Mouse (Mus musculus) heart, postnatal 14 days (tissue): ENCODE data around the gene Rbm6. TPM values are rescaled to one million over a fixed set of nuclear protein-coding genes. Genes with fewer than 3 reads are reported as not detected.

Experiments used
- DNase-seq, 2 experiments: peaks; one replicate each; pipeline ENCODE4 v3.0.0; 2021 to 2022
- intact Hi-C: fragments of 180-260 bp; cut with DNase I; formaldehyde crosslinking; loops from one replicate; pipeline ENCODE4 v1.15.1; 2025
- long read RNA-seq, 2 experiments: library from polyadenylated mRNA; stranded (forward); transcript quantifications; one replicate each; pipeline ENCODE4 v2.0.0; 2021
- total RNA-seq, 2 experiments: library from RNA; stranded (reverse); gene quantifications; 2 replicates each; pipeline ENCODE4 v1.2.3; 2021

Gene Rbm6
- total RNA-seq: 10 to 100 TPM; 33.1 to 35.1 TPM
- long read RNA-seq, experiment 1, transcript Rbm6-201 (21 exons, 3,999 nt): minor isoform, 5 of 37 reads
- long read RNA-seq, experiment 1, transcript Rbm6-207 (21 exons, 3,716 nt): major isoform, 17 of 37 reads
- long read RNA-seq, experiment 1, partial matches to known transcripts: 5 of 37 reads
- long read RNA-seq, experiment 1, other reads (novel, unspliced or antisense): 10 of 37 reads
- long read RNA-seq, experiment 2, transcript Rbm6-201 (21 exons, 3,999 nt): minor isoform, 6 of 24 reads
- long read RNA-seq, experiment 2, transcript Rbm6-207 (21 exons, 3,716 nt): major isoform, 9 of 24 reads
- long read RNA-seq, experiment 2, partial matches to known transcripts: 1 of 24 reads
- long read RNA-seq, experiment 2, other reads (novel, unspliced or antisense): 8 of 24 reads

DNA sequence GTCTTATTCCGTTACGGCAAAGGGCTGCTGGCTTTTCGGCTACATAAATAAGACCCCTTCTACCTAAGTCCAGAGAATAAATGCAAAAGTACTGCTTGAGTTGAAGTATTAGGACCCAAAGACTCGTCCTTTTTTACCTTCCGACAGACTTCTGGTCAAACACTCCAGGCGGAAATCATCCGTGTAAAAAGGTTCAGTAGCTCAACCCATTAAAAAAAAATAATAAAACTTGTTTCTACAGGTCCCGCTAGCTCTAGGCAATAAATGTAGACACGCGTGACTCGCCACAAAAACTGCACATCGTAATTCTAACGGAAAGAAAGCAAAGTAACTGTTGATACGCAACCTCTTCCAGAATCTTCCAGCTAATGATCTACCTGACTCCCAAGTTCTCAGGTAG is at the start of gene Rbm6:
Rbm6 (minus strand) TSS at position 101 of the 400 bp plus-strand sequence.
- DNase-seq: no peak
- intact Hi-C loops: no loop called here

DNA sequence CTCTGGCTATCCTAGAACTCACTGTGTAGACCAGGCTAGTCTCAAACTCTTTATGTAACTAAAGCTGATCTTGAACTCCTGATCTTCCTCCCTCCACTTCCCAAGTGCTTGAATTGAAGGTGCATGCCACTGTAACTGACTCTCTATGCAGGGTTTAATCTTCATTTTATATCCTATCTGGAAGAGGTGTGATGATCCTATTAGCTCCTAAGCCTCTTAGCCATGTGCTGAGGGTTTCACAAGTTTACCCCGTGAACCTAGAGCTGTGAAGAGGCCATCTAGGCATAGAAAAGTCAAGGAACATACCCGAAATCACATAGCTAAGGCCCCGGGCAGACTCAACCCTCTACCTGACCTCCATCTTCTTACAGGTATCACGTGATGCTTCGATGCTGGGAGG is 46.4 kb upstream of the Rbm6 start:
- intact Hi-C loops: no loop called here
- DNase-seq: no peak

DNA sequence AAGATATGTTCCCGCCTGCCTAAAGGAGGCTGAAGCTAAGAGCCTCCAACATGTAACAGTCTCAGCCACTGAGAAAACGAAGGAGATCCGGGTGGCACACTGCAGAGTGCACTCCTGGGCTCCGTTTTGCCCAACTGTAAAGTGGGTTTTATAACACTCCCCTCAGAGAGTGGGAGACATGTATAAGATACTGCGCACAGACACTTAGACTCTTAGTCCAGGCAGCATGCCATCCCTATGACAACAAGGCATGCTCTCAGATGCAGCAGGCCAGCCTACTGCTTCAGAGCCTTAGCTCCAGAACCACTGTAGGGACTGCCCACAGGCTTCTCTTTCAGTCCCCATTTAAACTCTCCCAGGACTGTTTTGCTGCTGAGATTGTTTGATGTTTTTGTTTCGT is 45.8 kb upstream of the Rbm6 start:
- intact Hi-C loops: no loop called here
- DNase-seq: no peak

DNA sequence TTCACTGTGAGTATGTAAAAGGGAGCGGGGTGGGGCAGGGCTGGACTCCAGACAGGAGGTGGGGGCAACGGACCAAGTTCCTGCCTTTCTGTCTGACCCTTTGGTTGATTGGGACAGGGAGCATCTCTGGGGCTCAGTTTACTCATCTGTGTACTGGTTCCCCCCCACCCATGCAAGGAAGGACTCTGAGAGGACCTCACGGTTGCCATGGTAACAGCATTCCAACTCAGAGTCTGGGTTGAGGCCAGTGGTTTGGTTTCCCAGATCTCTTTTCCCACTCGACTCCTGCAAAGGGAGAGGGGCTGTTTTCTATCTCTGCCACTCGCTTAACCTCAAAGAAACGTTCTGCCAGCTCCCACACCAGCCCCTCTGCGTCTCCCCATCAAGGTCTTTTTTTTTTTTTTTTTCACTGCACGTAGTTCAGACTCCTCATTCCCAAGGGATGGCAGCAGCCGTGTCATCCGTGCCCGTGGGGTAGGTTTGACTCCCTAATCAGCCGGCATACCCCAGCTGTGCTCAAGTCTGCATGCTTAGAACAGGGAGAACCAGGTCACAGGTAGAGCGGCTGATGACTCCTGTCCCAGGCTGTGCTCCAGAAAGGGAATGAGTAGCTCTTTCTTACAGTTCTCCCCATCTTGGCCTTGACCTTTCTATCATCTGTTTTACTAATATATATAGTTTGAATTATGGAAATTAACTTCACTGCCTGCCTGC is 45.0 kb upstream of the Rbm6 start:
- intact Hi-C loops: no loop called here
- no peak for DNase-seq

DNA sequence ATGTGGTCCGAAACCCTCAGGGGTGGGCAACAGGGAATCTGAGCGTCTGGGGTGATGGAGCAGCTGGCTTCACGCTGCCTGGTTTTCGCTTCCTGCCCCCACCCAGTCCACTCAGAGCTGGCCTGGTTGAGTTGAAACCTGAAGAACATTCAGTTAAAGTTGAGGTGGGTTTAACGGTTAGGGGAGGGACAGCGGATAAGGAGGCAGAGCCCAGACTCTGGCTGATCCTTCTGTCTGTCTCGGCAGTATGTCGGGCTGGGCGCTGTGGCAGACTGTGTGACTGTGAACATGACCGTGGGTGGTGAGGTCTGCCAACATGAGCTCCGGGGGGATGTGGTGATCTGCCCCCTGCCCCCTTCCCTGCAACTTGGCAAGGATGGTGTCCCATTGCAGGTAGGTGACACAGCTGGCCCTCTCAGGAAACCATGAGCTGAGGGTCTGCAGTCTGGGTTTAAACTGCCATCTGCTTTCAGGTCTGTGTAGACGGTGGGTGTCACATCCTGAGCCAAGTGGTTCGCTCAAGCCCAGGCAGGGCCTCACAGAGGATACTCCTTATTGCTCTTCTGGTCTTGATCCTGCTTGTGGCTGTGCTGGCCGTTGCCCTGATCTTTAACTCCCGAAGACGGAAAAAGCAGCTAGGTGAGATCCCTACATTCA is 41.9 kb upstream of the Rbm6 start:
- intact Hi-C loops: no loop called here
- no peak for DNase-seq

DNA sequence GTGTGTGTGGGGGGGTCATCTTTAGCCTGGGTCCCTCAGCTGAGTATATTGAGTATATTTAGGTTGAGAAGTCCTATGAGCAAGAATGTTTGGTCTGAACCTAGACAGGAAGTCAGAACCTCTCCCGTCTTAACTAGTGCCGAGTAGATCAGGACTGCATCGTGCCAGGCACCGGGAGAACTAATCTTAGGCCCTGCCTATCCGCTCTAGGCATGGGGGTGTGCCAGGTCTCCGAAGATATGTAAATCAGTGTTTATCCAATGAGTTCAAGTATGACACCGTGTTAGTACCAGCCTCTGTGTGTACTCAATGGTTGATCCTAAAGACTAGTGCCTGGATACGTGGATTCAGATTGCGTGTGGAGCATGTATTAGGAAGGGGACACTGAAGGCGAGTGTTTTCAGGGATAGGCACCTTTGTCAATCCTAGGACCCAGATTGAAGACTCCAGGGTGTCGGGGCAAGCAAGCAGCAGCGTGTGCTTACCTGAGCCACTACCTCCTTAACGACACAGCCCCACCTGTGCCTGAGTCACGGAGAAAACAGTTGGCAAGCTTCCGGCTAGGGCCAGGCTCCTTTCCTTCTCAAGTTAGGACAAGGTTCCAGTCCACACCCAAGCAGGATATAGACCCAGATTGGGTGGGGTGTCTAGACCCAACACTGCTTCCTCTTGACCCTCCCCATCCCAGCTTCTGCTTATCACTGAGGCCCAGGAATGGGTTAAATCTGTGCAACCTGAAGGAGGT is 37.2 kb upstream of the Rbm6 start:
- DNase-seq: no peak
- intact Hi-C loops: no loop called here

DNA sequence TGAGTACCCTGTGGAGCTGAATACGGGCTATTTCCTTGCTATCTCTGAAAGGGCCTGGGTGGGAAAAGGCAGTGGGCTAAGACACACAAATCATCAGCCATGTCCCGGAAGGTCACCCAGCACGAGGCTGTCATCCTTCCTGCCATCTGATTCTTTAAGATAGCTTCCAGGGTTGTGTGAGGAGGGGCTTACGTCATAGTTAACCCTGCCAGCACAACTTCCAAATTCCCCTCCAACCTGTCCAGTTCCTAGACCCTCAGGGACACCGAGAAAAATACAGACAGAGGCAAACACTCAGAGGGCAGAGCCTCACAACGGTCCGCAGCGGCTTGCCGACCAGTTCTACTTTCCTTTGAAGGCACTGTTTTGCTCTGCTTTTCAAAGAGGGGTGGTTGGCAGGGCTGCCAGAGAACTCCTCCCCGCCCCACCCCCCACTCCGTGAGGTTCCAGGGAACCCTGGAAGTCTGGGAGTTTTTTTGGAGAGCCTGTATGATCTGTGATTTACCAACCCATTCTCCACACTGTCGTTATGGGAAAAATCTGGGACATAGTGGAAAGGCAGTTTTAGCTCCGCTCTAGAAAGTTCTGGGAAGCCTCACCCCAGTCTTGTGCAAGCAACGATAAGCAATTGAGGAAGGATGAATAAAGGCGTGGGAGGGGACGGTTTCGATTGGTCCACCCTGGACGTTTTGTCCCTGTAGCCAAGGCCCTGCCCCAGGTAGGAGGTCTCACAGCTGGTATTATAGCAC is 35.5 kb upstream of the Rbm6 start:
- peak in 1 of 2 experiments; percentile 44 for DNase-seq
- intact Hi-C loops: loop anchor here (10.0 kb wide), 1 partner anchor 386 kb away; the partner anchor contains the start of genes Amt and Nicn1

DNA sequence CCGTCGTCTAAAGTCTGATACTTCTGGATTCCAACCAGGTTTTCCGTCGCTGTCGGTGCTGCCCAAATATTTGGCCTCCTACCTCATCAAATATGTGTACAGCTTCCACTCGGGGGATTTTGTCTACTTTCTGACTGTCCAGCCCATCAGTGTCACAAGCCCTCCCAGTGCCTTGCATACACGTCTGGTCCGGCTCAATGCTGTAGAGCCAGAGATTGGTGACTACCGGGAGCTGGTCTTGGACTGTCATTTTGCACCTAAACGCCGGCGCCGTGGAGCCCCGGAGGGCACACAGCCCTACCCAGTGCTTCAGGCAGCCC is 34.7 kb upstream of the Rbm6 start:
- DNase-seq: peak in 1 of 2 experiments; percentile 19
- intact Hi-C loops: loop anchor here (2.0 to 10.0 kb wide), 2 partner anchors 43 to 387 kb away; partner anchors contain the start of genes Amt, Nicn1 and Traip

DNA sequence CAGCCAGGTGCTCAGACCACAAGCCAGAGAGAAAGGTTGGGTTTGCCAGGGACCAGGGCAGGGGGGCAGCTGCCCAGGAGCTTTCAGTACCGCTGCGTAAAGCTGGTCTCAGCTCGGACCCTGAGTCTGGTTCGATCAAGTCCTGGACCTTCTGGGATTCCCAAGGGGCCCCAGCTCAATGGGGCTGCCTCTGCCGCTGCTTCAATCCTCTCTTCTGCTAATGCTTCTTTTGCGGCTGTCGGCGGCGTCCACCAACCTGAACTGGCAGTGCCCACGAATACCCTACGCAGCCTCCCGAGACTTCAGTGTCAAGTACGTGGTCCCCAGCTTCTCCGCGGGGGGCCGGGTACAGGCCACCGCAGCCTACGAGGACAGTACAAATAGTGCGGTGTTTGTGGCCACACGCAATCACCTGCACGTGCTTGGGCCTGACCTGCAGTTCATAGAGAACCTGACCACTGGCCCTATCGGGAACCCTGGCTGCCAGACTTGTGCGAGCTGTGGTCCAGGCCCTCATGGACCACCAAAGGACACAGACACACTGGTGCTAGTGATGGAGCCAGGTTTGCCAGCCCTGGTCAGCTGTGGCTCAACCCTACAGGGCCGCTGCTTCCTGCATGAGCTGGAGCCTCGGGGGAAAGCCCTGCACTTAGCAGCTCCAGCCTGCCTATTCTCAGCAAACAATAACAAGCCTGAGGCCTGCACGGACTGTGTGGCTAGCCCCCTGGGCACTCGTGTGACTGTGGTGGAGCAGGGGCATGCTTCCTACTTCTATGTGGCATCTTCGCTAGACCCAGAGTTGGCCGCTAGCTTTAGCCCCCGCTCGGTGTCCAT is 34.1 kb upstream of the Rbm6 start:
- peak in 1 of 2 experiments; percentile 19 for DNase-seq
- intact Hi-C loops: loop anchor here (2.0 to 10.0 kb wide), 2 partner anchors 44 to 388 kb away; partner anchors contain the start of genes Amt, Nicn1 and Traip

DNA sequence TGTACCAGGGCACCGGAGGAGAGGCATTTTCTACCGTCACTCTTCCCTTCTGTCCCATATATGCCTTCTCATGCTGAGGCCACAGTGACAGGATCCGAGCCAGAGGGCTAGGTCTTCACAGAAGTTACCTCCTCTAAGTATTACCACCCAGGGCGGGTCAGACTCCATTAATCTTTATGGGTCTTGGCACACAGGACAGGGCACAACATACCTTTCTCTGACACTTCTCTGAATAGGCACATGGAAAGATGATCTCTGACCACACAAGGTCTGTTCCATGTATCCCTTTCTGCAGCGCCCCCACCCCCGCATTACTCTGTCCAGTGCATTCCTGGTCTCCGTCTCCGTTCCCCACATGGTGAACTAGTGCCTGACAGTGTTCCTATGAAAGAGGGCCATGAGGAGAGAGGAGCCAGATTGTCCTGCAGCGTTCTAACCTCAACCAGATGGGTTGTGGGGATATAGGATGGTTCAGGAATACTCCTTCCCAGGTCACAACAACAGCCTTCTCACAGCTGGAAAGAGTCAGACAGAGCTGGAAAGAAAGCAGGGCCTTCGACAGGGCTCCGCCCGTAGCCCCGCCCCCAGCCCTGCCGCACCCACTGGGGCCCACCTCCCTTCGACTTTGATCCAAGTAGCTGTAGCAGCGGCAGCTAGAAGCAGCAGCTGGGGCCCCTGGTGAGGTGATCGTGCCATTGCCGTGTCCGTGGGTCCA is 33.4 kb upstream of the Rbm6 start, which contains the start of gene Mst1r:
Mst1r (plus strand) TSS at position 622 of the 715 bp plus-strand sequence.
- intact Hi-C loops: loop anchor here (2.0 to 10.0 kb wide), 2 partner anchors 44 to 388 kb away; partner anchors contain the start of genes Amt, Nicn1 and Traip
- DNase-seq: peak; percentile 85 to 86

DNA sequence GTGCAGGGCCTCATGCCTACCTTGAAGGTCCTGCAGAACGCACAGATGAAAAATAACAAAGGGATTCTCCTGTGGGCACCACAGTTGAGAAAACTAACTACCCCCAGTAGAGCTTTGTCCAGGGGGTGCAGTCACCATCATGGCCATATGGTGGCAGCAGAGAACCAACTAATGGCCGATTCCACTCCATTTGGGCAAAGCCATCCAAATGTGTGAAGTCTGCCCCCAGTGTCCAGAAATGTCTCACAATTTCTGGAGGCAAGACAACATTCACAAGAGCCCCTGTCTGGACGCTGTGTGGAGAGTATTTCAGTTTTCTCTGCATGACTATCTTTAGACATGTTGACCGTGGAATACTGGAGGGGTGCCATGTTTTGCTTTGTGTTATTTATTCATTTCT is 31.7 kb upstream of the Rbm6 start:
- intact Hi-C loops: loop anchor here (1.0 to 10.0 kb wide), 4 partner anchors 58 to 390 kb away; partner anchors contain the start of genes Amigo3, Amt and Nicn1
- DNase-seq: peak; percentile 87 to 94

DNA sequence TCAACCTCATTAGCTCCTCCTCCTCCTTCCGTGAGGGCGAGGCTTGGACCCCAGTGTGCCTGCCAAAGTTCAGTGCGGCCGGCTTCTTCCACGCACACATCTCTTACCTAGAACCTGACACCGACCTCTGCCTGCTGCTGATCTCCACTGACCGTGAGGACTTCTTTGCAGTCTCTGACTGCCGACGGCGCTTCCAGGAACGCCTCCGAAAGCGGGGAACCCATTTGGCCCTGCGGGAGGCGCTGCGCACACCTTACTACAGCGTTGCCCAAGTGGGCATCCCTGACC is 28.5 kb upstream of the Rbm6 start:
- intact Hi-C loops: loop anchor here (5.0 to 10.0 kb wide), 2 partner anchors 151 to 393 kb away; partner anchors contain the start of genes Amigo3, Amt and Nicn1
- no peak for DNase-seq

DNA sequence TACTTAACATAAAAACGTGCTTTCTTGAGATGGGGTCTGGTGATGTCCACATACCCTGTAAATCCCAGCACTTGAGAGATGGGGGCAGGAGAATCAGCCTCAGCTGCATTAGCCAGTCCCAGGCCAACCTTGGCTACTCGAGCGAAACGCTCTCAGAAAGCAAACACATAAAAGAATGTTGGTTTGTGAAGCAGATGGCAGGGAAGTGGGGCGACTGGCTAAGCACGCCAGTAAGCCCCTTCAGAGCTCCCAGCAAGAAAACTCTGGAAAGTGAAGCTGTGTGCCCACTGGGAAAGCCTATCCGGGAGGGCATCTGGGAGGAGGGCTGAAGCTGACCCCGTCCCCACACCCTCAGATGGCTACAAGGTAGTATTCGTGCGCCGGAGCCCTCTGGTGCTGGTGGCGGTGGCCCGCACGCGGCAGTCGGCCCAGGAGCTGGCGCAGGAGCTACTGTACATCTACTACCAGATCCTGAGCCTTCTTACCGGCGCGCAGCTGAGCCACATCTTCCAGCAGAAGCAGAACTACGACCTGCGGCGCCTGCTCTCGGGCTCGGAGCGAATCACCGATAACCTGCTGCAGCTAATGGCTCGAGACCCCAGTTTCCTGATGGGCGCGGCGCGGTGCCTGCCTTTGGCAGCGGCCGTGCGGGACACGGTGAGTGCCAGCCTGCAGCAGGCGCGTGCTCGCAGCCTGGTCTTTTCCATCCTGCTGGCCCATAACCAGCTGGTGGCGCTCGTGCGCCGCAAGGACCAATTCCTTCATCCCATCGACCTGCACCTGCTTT is 28.0 kb upstream of the Rbm6 start:
- peak; percentile 26 to 41 for DNase-seq
- intact Hi-C loops: loop anchor here (5.0 to 10.0 kb wide), 2 partner anchors 151 to 394 kb away; partner anchors contain the start of genes Amigo3, Amt and Nicn1

DNA sequence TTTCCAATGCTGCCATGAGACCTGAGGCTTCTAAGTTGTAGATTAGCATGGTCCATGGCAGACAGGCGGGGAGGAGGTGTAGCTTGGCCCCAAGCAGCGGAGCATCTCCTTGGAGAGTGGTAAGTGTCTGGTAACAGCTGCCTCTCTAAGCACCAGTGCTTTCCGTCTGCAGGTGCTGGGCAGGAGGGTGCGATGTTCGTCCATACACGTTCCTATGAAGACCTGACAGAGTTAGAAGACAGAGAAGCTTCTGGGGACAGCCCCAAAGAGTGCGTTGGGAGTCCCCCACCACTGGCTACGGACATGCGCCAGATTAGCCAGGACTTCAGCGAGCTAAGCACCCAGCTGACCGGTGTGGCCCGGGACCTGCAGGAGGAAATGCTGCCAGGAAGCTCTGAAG is 26.8 kb upstream of the Rbm6 start:
- DNase-seq: no peak
- intact Hi-C loops: loop anchor here (5.0 to 10.0 kb wide), 2 partner anchors 152 to 395 kb away; partner anchors contain the start of genes Amigo3, Amt and Nicn1

DNA sequence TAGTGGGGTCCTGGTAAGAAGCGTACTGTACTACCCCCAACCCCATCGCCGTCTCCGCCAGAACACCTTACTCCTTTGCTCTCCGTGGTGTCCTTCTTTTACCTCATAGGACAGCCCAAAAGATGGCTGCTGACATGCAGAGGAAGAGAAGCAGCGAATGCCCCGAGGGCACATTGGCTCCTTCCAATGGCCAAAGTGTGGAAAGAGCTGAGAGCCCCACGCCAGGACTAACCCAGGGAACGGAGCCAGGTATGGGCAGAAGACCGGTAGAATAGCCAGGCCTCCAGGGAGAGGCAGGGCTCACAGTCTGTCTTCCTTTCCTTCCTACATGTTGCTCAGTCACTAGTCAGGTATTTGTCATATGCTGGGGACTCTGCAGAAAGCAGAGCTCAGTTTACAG is 25.5 kb upstream of the Rbm6 start:
- intact Hi-C loops: no loop called here
- DNase-seq: no peak

DNA sequence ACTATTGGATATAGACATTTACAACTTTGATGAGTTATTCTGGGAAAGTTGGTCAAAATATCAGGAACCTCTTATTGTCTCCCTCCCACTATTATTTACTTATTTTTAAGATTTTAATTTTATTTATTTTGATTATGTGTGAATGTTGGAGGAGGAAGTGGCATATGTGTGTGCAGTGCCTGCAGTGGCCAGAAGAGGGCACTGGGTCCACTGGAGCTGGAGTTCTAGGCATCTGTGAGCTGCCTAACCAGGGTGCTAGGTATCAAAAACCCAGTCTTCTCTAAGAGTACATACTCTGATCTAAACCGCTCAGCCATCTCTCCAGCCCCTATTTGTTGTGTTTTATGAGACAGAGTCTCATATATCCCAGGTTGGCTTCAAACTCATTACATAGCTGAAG is 18.0 kb upstream of the Rbm6 start:
- no peak for DNase-seq
- intact Hi-C loops: no loop called here

DNA sequence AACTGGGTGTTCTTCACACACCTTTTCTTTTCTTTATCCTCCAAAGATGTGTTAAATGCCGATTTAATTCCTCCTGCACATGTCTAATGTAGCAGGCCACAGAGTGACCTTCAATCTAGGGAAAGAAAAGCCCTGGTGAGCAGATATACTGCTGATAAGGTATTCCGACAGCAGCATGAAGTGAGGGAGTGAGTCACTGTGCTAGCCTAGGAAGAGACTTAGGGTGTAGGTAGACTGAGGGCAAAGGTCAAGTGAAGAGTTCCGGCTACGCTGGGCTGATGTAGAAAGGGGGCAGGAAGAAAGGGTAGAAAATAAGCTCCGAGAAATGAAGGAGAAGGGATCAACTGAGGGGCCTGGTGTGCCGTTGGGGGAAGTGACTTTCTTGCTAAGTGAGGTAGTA is 17.2 kb upstream of the Rbm6 start:
- intact Hi-C loops: no loop called here

More for the DNA sequence above, 17.2 kb upstream of the Rbm6 start:
- no peak for DNase-seq
